Mouse (Mus musculus) embryonic facial prominence, embryonic 12.5 days (tissue): ENCODE data around the gene Cmip. TPM values are rescaled to one million over a fixed set of nuclear protein-coding genes. Genes with fewer than 3 reads are reported as not detected.

Experiments
- ATAC-seq: fragments of 200-750 bp; cut with Nextera tagmentation; 2 replicates; pipeline ENCODE4 v1.8.0; 2017; ENCODE audit not compliant: insufficient number of reproducible peaks, insufficient read depth, low FRiP score, low TSS enrichment
- H3K27ac ChIP-seq: fragments of 300-500 bp; sonication (generic); 2 replicates; pipeline ENCODE4 v1.5.1; 2016; ENCODE audit warnings: mild to moderate bottlenecking
- H3K27me3 ChIP-seq: fragments of 300-500 bp; sonication (generic); 2 replicates; pipeline ENCODE4 v1.6.1; 2016; ENCODE audit warnings: mild to moderate bottlenecking, moderate library complexity
- H3K36me3 ChIP-seq: fragments of 300-500 bp; sonication (generic); 2 replicates; pipeline ENCODE4 v1.6.1; 2016; ENCODE audit warnings: mild to moderate bottlenecking
- H3K4me1 ChIP-seq: fragments of 300-500 bp; sonication (generic); 2 replicates; pipeline ENCODE4 v1.6.1; 2016
- H3K4me2 ChIP-seq: fragments of 300-500 bp; sonication (generic); replicated peaks from 2 replicates; pipeline ENCODE4 v1.6.1; 2016; ENCODE audit warnings: mild to moderate bottlenecking, moderate library complexity
- H3K4me3 ChIP-seq: fragments of 300-500 bp; sonication (generic); 2 replicates; pipeline ENCODE4 v1.5.1; 2016; ENCODE audit warnings: mild to moderate bottlenecking
- H3K9ac ChIP-seq: fragments of 300-500 bp; sonication (generic); 2 replicates; pipeline ENCODE4 v1.6.1; 2016; ENCODE audit warnings: mild to moderate bottlenecking, moderate library complexity
- H3K9me3 ChIP-seq: fragments of 300-500 bp; sonication (generic); 2 replicates; pipeline ENCODE4 v1.6.1; 2016; ENCODE audit warnings: mild to moderate bottlenecking, moderate library complexity
- WGBS: fragments of 180-500 bp; shearing (Covaris S2); methylation state at CpG from one replicate; pipeline ENCODE4 v1.1.7; 2016; 5-methylcytosine and 5-hydroxymethylcytosine counted together
- polyA plus RNA-seq: library from polyadenylated mRNA; unstranded; fragments of >200 nt; fragmentation: Nextera tagmentation; extraction: Ambion mirVana; gene quantifications from 2 replicates; pipeline ENCODE4 v1.2.1, GENCODE M21; 2016

Cmip gene
- polyA plus RNA-seq, 1 experiment from 2014 or later: 16.8 TPM

- H3K9me3 ChIP-seq: no peaks in the 10 kb centered on the region
- 75% methylated on average over 8 of the region's 8 CpGs for WGBS
- H3K4me1 ChIP-seq: peaks cover 24% of the 10 kb centered on the region
- no peak overlapping the region for H3K9ac ChIP-seq
- no peak for ATAC-seq
- H3K4me3 ChIP-seq: no peak overlapping the region
- peaks cover 4% of the 10 kb centered on the region; the same call in 1 of the 2 replicates for H3K36me3 ChIP-seq
- no peak overlapping the region for H3K4me2 ChIP-seq
- no peaks in the 10 kb centered on the region for H3K27me3 ChIP-seq
- H3K27ac ChIP-seq: no peak overlapping the region
Measured at GRCm38 (mm10) chr8:117342735-117343385, 86.0 kb downstream of the Cmip start.

DNA sequence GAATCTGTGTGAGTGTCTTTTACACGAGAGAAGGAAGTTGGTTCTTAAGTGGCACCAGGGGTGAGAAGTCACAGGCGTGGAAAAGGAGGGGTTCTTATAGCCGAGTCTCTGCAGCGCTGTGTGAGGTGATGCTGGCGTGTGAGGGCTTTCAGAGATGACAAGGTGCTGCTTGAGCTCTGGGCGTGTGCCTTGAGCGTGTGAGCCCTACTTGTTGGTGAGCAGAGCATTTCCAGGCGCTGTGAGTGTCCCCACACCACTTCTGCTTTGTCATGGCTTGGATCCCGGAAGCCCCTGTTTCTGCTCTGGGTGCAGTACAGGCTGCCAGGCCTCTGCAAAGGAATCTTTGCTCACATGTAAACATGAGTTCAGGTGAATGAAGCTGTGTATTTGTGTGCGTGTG is 86.6 kb downstream of the Cmip start:
- no peak overlapping the region for H3K9ac ChIP-seq
- H3K27me3 ChIP-seq: no peaks in the 10 kb centered on the region
- no peak overlapping the region for H3K27ac ChIP-seq
- peaks cover 4% of the 10 kb centered on the region; the same call in 1 of the 2 replicates for H3K36me3 ChIP-seq
- no peaks in the 10 kb centered on the region for H3K9me3 ChIP-seq
- no peak overlapping the region for H3K4me2 ChIP-seq
- no peak overlapping the region for H3K4me3 ChIP-seq
- 81% methylated on average over 10 of the region's 10 CpGs for WGBS
- H3K4me1 ChIP-seq: peaks cover 27% of the 10 kb centered on the region
- ATAC-seq: no peak

DNA sequence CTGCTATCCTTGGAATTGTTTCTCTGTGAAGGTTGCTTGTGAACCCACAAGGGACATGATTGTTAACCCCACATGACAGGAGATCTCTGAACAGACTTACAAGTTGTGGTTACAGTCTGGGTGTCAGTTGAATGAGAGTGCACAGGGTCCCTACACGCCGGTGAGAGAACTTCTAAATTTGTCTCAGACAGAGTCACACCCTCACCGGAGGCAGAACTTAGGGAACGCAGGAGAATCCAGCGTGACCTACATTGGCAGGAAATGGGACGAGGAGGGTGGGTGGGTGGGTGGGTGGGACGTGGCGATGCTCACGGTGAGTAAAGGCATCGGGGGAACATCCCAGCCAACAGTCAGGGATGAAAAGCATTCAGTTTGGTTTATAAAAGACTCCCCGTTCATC is 88.0 kb downstream of the Cmip start:
- H3K4me2 ChIP-seq: no peak overlapping the region
- ATAC-seq: no peak
- H3K9ac ChIP-seq: no peak overlapping the region
- H3K4me1 ChIP-seq: peaks cover 19% of the 10 kb centered on the region
- peaks cover 4% of the 10 kb centered on the region; the same call in 1 of the 2 replicates for H3K36me3 ChIP-seq
- no peaks in the 10 kb centered on the region for H3K9me3 ChIP-seq
- H3K27ac ChIP-seq: no peak overlapping the region
- H3K27me3 ChIP-seq: no peaks in the 10 kb centered on the region
- no peak overlapping the region for H3K4me3 ChIP-seq
- 79% methylated on average over 11 of the region's 11 CpGs for WGBS

- 91% methylated on average over 11 of the region's 11 CpGs for WGBS
- Histone ChIP-seq H3K4me2 (no peak overlapping the region), H3K27ac (no peak overlapping the region), H3K4me3 (no peak overlapping the region), H3K27me3 (no peaks in the 10 kb centered on the region), H3K36me3 (peaks cover 4% of the 10 kb centered on the region; the same call in 1 of the 2 replicates), H3K4me1 (peaks cover 16% of the 10 kb centered on the region), H3K9me3 (no peaks in the 10 kb centered on the region), H3K9ac (no peak overlapping the region)
- ATAC-seq: no peak
Measured at GRCm38 (mm10) chr8:117345376-117345775, 88.5 kb downstream of the Cmip start.

GRCm38 (mm10) chr8:117347556-117347955 is 90.7 kb downstream of the Cmip start:
- Histone ChIP-seq H3K4me2 (no peak overlapping the region), H3K27me3 (no peaks in the 10 kb centered on the region), H3K4me3 (no peak overlapping the region), H3K4me1 (peaks cover 14% of the 10 kb centered on the region), H3K36me3 (peaks cover 4% of the 10 kb centered on the region; the same call in 1 of the 2 replicates), H3K9ac (no peak overlapping the region), H3K9me3 (no peaks in the 10 kb centered on the region), H3K27ac (no peak overlapping the region)
- WGBS: 80% methylated on average over 4 of the region's 4 CpGs
- no peak for ATAC-seq

DNA sequence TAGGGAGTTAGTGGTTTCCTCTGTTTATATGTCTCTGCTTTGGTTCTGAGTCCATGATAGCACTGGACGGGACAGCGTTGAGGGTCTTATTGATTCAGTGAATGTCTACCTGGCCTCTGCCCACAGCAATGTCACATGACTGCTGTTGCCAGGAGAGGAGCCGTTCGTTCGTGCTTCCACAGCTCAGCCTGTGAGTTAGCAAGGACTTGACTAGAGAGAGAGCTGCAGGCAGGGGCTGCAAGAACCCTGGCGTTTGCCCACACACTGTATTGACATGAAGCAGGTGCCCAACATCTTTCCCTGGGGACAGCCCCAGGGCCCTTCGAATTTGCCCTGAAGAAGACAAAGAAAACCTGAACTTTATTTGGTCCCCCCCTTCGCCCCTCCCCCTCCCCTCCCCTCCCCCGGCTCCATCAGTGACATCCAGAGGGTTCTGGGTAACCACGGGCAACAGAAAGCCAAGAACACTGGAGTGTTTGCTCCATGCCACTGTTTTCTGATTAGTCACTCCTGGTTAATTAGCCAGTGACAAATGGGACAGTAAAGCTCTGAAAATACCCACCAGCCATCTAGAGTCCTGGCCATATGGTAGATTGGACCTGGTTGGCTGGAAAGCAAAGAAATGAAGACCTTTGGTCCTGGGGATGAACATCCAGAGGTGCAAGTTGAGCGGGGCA is 92.0 kb downstream of the Cmip start:
- Histone ChIP-seq H3K4me2 (no peak overlapping the region), H3K27me3 (no peaks in the 10 kb centered on the region), H3K36me3 (peaks cover 4% of the 10 kb centered on the region; the same call in 1 of the 2 replicates), H3K4me3 (no peak overlapping the region), H3K27ac (no peak overlapping the region), H3K4me1 (peaks cover 14% of the 10 kb centered on the region), H3K9ac (no peak overlapping the region), H3K9me3 (no peaks in the 10 kb centered on the region)
- WGBS: 76% methylated on average over 11 of the region's 11 CpGs
- ATAC-seq: no peak

- peaks cover 10% of the 10 kb centered on the region for H3K4me1 ChIP-seq
- ATAC-seq: no peak
- no peak overlapping the region for H3K4me2 ChIP-seq
- no peaks in the 10 kb centered on the region for H3K9me3 ChIP-seq
- H3K27ac ChIP-seq: no peak overlapping the region
- peaks cover 4% of the 10 kb centered on the region; the same call in 1 of the 2 replicates for H3K36me3 ChIP-seq
- H3K4me3 ChIP-seq: no peak overlapping the region
- no peak overlapping the region for H3K9ac ChIP-seq
- WGBS: 92% methylated on average over 4 of the region's 4 CpGs
- H3K27me3 ChIP-seq: no peaks in the 10 kb centered on the region
Measured at GRCm38 (mm10) chr8:117349541-117349940, 92.7 kb downstream of the Cmip start.

DNA sequence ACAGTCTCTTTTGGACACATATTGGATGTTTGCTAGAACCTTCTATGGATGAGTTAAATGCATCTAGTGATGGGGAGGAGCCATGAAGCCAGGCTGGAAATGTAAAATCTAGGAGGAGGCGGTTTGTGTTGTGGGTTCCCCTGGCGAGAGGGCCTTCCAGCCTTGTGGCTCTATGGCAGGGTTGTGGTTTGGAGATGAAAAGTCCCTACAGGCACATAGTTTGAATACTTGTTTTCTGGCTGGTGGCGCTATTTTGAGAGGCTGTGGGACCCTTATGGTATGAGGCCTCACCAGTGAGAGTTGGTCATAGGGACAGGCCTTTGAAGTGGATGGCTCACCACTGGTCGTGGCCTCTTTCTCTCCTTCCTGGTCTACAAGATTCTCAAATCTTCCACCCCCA is 95.2 kb downstream of the Cmip start:
- ATAC-seq: no peak

DNA sequence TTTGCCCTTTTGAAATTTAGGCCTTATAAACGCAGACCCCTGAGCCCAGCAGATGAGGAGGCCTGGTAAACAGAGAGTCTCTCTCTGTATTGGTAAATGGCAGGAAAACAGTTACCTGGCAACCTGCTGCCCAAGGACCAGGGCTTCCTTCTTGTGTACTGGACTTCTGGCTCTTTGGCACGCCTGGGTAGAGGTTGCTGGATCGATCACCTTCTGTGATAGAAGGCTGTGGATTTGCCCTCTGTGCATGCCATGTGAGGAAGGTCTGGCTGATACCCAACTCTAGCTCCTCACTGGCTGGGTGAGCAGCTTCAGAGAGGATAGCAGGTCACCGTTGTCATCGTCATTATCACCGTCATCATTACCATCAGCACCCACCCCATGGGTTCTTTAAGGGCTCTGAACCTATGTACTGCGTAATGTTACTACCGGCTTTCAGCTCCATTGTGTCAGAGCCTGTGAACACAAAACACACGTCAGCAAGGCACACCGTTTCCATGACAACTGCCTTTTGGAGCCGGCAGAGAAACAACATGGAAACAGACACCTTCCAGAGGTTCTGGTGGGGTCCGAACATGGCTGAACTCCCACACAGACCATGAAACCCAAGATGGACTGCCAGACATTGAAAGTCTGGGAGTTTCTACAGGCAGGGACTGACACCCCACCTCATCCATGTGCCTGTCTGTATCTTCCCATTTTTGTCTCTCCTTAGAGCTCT is 98.4 kb downstream of the Cmip start:
- Histone ChIP-seq H3K4me3 (no peak overlapping the region), H3K27ac (no peak overlapping the region), H3K4me2 (no peak overlapping the region), H3K9ac (no peak overlapping the region), H3K4me1 (0 out of 2 replicates have a peak, but pooled peaks cover 4% of the 10 kb centered on the region), H3K27me3 (no peaks in the 10 kb centered on the region), H3K36me3 (no peaks in the 10 kb centered on the region), H3K9me3 (no peaks in the 10 kb centered on the region)
- ATAC-seq: no peak
- 81% methylated on average over 12 of the region's 12 CpGs for WGBS

More for the DNA sequence above, 95.2 kb downstream of the Cmip start:
- Histone ChIP-seq H3K36me3 (no peaks in the 10 kb centered on the region), H3K27me3 (no peaks in the 10 kb centered on the region), H3K9me3 (no peaks in the 10 kb centered on the region), H3K4me2 (no peak overlapping the region), H3K27ac (no peak overlapping the region), H3K9ac (no peak overlapping the region), H3K4me3 (no peak overlapping the region), H3K4me1 (peaks cover 12% of the 10 kb centered on the region)
- 95% methylated on average over 4 of the region's 4 CpGs for WGBS

DNA sequence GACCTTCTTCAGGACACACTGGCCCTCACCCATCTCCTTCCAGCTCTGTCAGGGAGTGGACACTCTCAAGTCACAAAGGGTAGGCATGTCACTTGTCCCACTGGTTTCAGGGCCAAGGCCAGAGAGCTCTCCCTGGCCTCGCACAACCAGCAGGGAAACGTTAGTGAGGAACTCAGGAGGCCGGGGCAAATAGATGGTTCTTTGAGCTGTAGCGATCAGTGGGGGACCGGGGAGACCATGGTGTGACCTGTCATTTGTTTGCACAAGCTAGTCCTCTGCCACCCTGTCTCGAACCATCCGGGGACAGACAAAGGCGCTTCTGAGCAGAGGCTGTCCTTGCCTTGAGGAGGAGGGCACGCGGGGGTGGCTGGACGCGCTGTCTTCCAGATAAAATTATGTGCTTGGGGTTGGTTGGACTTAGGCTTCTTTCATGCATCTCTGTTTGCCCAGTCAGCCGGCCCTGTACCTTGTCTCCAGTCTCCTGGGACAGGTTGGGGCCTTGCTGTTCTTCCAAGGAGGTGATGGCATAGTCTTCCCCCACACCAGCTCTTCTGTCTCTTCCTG is 99.3 kb downstream of the Cmip start:
- no peak overlapping the region for H3K4me3 ChIP-seq
- no peaks in the 10 kb centered on the region for H3K27me3 ChIP-seq
- peaks cover 9% of the 10 kb centered on the region; the same call in 1 of the 2 replicates for H3K4me1 ChIP-seq
- WGBS: 83% methylated on average over 13 of the region's 13 CpGs
- no peak overlapping the region for H3K27ac ChIP-seq
- H3K36me3 ChIP-seq: no peaks in the 10 kb centered on the region
- no peak for ATAC-seq
- no peaks in the 10 kb centered on the region for H3K9me3 ChIP-seq
- H3K9ac ChIP-seq: no peak overlapping the region
- H3K4me2 ChIP-seq: no peak overlapping the region

DNA sequence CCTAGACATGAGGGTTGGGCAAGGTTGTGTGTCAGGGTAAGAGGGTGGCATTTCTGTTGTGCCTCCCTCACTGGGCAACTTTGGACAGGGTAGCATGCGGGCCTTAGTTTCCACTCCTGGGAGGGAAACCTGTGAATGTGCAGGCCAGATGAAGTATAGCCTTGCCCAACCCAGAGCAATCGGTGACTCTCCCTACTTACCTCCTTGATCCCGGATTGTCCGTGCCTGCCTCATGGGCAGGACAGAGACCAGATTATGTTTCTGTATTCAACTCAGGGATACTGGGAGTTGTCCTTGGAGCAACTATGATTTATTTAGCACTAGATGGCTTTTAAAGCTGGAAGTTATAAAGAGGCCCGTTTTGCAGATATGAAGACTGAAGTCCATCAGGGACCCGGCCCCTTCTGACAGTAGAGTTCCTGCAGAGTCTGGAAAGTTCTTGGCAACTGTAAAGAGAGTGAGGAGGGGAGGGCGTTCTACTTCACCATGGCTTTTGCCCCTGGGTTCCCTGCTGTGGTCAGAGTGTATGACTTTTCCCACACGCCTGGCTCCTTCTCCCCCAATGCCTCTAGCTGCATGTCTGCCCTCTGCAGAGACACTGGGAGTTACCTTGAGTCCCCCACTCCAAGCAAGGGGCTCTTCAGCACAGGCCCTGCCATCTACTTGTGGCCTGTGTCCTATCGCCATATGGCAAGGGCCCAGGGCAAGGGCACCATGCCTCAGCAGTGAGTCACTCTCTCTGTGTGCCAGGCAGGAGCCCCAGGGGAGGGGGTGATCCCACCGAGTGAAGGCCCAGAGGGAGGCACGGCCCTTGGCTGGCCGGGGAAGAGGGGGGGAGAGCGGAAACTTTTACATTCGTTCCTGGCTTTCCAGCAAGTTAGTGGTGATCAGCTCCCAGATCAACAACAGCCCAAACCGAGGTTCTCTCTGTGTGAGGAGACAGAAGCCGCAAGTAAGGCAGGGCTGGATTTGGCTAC is 100.9 kb downstream of the Cmip start:
- Histone ChIP-seq H3K27me3 (no peaks in the 10 kb centered on the region), H3K4me3 (no peak overlapping the region), H3K36me3 (no peaks in the 10 kb centered on the region), H3K4me2 (no peak overlapping the region), H3K9ac (no peak overlapping the region), H3K9me3 (no peaks in the 10 kb centered on the region), H3K4me1 (peaks cover 24% of the 10 kb centered on the region), H3K27ac (no peak overlapping the region)
- 92% methylated on average over 16 of the region's 16 CpGs for WGBS
- no peak for ATAC-seq
